Mouse (Mus musculus) liver, postnatal 0 days (tissue): ENCODE results near the gene Srgap1. TPM values are rescaled to one million over a fixed set of nuclear protein-coding genes. Genes with fewer than 3 reads are reported as not detected.

Experiments
- ATAC-seq: fragments of 200-750 bp; cut with Nextera tagmentation; 2 replicates; pipeline ENCODE4 v1.8.0; 2017; ENCODE audit warnings: mild to moderate bottlenecking, moderate library complexity
- DNase-seq: peaks from one replicate; pipeline ENCODE4 v3.0.0-alpha.2; 2016
- H3K27ac ChIP-seq: fragments of 300-500 bp; sonication (generic); 2 replicates; pipeline ENCODE4 v1.5.1; 2014; ENCODE audit warnings: antibody characterized with exemption, moderate library complexity, mild to moderate bottlenecking, low read depth
- H3K27me3 ChIP-seq: fragments of 300-500 bp; sonication (generic); 2 replicates; pipeline ENCODE4 v1.6.1; 2014; ENCODE audit warnings: low read length, control low read depth, mixed read lengths; ENCODE audit not compliant: insufficient read depth
- H3K36me3 ChIP-seq: fragments of 300-500 bp; sonication (generic); replicated peaks from 2 replicates; pipeline ENCODE4 v1.6.1; 2014; ENCODE audit warnings: mild to moderate bottlenecking, control low read depth, low read length, moderate library complexity, mixed read lengths; ENCODE audit not compliant: insufficient read depth
- H3K4me1 ChIP-seq: fragments of 300-500 bp; sonication (generic); 2 replicates; pipeline ENCODE4 v1.6.1; 2014; ENCODE audit warnings: antibody characterized with exemption, mild to moderate bottlenecking, control low read depth; ENCODE audit not compliant: insufficient read depth
- H3K4me2 ChIP-seq: fragments of 300-500 bp; sonication (generic); 2 replicates; pipeline ENCODE4 v1.6.1; 2014; ENCODE audit warnings: low read depth, mild to moderate bottlenecking, low read length, moderate library complexity, mixed read lengths
- H3K4me3 ChIP-seq: fragments of 300-500 bp; sonication (generic); 2 replicates; pipeline ENCODE4 v1.5.1; 2014; ENCODE audit warnings: low read depth, low read length
- H3K9ac ChIP-seq: fragments of 300-500 bp; sonication (generic); replicated peaks from 2 replicates; pipeline ENCODE4 v1.6.1; 2014; ENCODE audit warnings: mild to moderate bottlenecking, moderate library complexity
- H3K9me3 ChIP-seq: fragments of 300-500 bp; sonication (generic); 2 replicates; pipeline ENCODE4 v1.6.1; 2016; ENCODE audit warnings: mild to moderate bottlenecking, control low read depth, low read length, mixed read lengths
- CTCF ChIP-seq: sonication (generic); IDR thresholded peaks from 2 replicates; pipeline ENCODE4 v1.5.1; 2016; ENCODE audit warnings: antibody characterized with exemption, low read depth
- EP300 ChIP-seq: IDR thresholded peaks from 2 replicates; pipeline ENCODE4 v1.6.1; 2016; ENCODE audit warnings: antibody characterized with exemption, low read depth, mild to moderate bottlenecking
- WGBS: fragments of 180-500 bp; shearing (Covaris S2); extraction: QIAGEN DNeasy Blood & Tissue Kit; methylation state at CpG from one replicate; pipeline ENCODE4 v1.1.7; 2014; ENCODE audit not compliant: insufficient replicate concordance; 5-methylcytosine and 5-hydroxymethylcytosine counted together
- polyA plus RNA-seq: library from polyadenylated mRNA; unstranded; fragments of >200 nt; fragmentation: Nextera tagmentation; extraction: Ambion mirVana; gene quantifications from 2 replicates; pipeline ENCODE4 v1.2.1, GENCODE M21; 2015

Gene Srgap1
- polyA plus RNA-seq, 1 experiment from 2014 or later, result 0.90 TPM

- H3K4me3 ChIP-seq, result no peak overlapping the region
- no peak overlapping the region for H3K4me2 ChIP-seq
- DNase-seq (no peak), ATAC-seq (no peak)
- no peaks in the 10 kb centered on the region for H3K9me3 ChIP-seq
- H3K4me1 ChIP-seq, result peaks cover 8% of the 10 kb centered on the region; the same call in 1 of the 2 replicates
- TF ChIP-seq CTCF (no peak), EP300 (no peak)
- no peak overlapping the region for H3K9ac ChIP-seq
- H3K27ac ChIP-seq, result no peak overlapping the region
- no peaks in the 10 kb centered on the region for H3K36me3 ChIP-seq
- WGBS, result 83% methylated on average over 5 of the region's 5 CpGs
- H3K27me3 ChIP-seq, result no peaks in the 10 kb centered on the region
These were observed 26.2 kb downstream of the Srgap1 start for GRCm38 (mm10) chr10:122020906-122021305.

- ATAC-seq, result no peak
- WGBS, result 46% methylated on average over 5 of the region's 5 CpGs
- H3K4me1 ChIP-seq, result peaks cover 8% of the 10 kb centered on the region; the same call in 1 of the 2 replicates
These were observed 26.9 kb downstream of the Srgap1 start for GRCm38 (mm10) chr10:122020255-122020654.

GRCm38 (mm10) chr10:122018594-122019048 is 28.5 kb downstream of the Srgap1 start:
- TF ChIP-seq CTCF (no peak), EP300 (no peak)
- Histone ChIP-seq H3K4me1 (peaks cover 8% of the 10 kb centered on the region; the same call in 1 of the 2 replicates), H3K27me3 (no peaks in the 10 kb centered on the region), H3K4me2 (no peak overlapping the region), H3K27ac (no peak overlapping the region), H3K9ac (no peak overlapping the region), H3K36me3 (no peaks in the 10 kb centered on the region), H3K9me3 (no peaks in the 10 kb centered on the region), H3K4me3 (no peak overlapping the region)
- 57% methylated on average over 10 of the region's 10 CpGs for WGBS
- DNase-seq, result no peak
- ATAC-seq, result no peak

More at GRCm38 (mm10) chr10:122020255-122020654, 26.9 kb downstream of the Srgap1 start:
- Histone ChIP-seq H3K9ac (no peak overlapping the region), H3K4me2 (no peak overlapping the region), H3K9me3 (no peaks in the 10 kb centered on the region), H3K27ac (no peak overlapping the region), H3K36me3 (no peaks in the 10 kb centered on the region), H3K27me3 (no peaks in the 10 kb centered on the region), H3K4me3 (no peak overlapping the region)
- TF ChIP-seq CTCF, result no peak
- TF ChIP-seq EP300, result no peak
- DNase-seq, result no peak

GRCm38 (mm10) chr10:122017743-122018142 is 29.4 kb downstream of the Srgap1 start:
- TF ChIP-seq CTCF, result peak; percentile 20; the same call in 1 of the 2 replicates
- TF ChIP-seq EP300, result no peak
- no peaks in the 10 kb centered on the region for H3K9me3 ChIP-seq
- no peak overlapping the region for H3K27ac ChIP-seq
- H3K4me1 ChIP-seq, result peaks cover 8% of the 10 kb centered on the region; the same call in 1 of the 2 replicates
- H3K4me3 ChIP-seq, result no peak overlapping the region
- no peaks in the 10 kb centered on the region for H3K27me3 ChIP-seq
- 67% methylated on average over 8 of the region's 8 CpGs for WGBS
- peak; percentile 90 for ATAC-seq
- peak overlapping the region; percentile 36 for H3K4me2 ChIP-seq
- peak; percentile 41 for DNase-seq
- no peak overlapping the region for H3K9ac ChIP-seq
- H3K36me3 ChIP-seq, result no peaks in the 10 kb centered on the region

- no peak for ATAC-seq
These were observed 30.1 kb downstream of the Srgap1 start for GRCm38 (mm10) chr10:122017063-122017462.

GRCm38 (mm10) chr10:122016631-122017030 is 30.5 kb downstream of the Srgap1 start:
- Histone ChIP-seq H3K9me3 (no peaks in the 10 kb centered on the region), H3K36me3 (no peaks in the 10 kb centered on the region), H3K27ac (no peak overlapping the region), H3K4me2 (no peak overlapping the region), H3K4me1 (peaks cover 8% of the 10 kb centered on the region; the same call in 1 of the 2 replicates), H3K27me3 (no peaks in the 10 kb centered on the region), H3K4me3 (no peak overlapping the region), H3K9ac (no peak overlapping the region)
- WGBS, result 71% methylated on average over 3 of the region's 3 CpGs
- no peak for TF ChIP-seq CTCF
- no peak for TF ChIP-seq EP300
- DNase-seq (no peak), ATAC-seq (no peak)

More at GRCm38 (mm10) chr10:122017063-122017462, 30.1 kb downstream of the Srgap1 start:
- H3K36me3 ChIP-seq, result no peaks in the 10 kb centered on the region
- peaks cover 8% of the 10 kb centered on the region; the same call in 1 of the 2 replicates for H3K4me1 ChIP-seq
- no peaks in the 10 kb centered on the region for H3K27me3 ChIP-seq
- no peaks in the 10 kb centered on the region for H3K9me3 ChIP-seq
- H3K4me2 ChIP-seq, result peak overlapping the region; percentile 36; the same call in 1 of the 2 replicates
- no peak for DNase-seq
- H3K4me3 ChIP-seq, result no peak overlapping the region
- no peak overlapping the region for H3K27ac ChIP-seq
- TF ChIP-seq EP300 (no peak), CTCF (no peak)
- WGBS, result 39% methylated on average over 5 of the region's 5 CpGs
- no peak overlapping the region for H3K9ac ChIP-seq

GRCm38 (mm10) chr10:122012321-122012720 is 34.8 kb downstream of the Srgap1 start:
- ATAC-seq (no peak), DNase-seq (no peak)
- H3K36me3 ChIP-seq, result no peaks in the 10 kb centered on the region
- TF ChIP-seq EP300, result no peak
- TF ChIP-seq CTCF, result no peak
- no peak overlapping the region for H3K27ac ChIP-seq
- H3K27me3 ChIP-seq, result no peaks in the 10 kb centered on the region
- WGBS, result 76% methylated on average over 6 of the region's 6 CpGs
- H3K9me3 ChIP-seq, result no peaks in the 10 kb centered on the region
- no peak overlapping the region for H3K4me3 ChIP-seq
- no peak overlapping the region for H3K9ac ChIP-seq
- H3K4me2 ChIP-seq, result no peak overlapping the region
- peaks cover 6% of the 10 kb centered on the region for H3K4me1 ChIP-seq
